Mouse (Mus musculus): ENCODE data around the gene Vmn2r62.
"Not testable (repeated sequence)": the region's sequence is repeated elsewhere in the genome, so short reads cannot be mapped to it uniquely, and the experiment has no call there.

Gene Vmn2r62

DNA sequence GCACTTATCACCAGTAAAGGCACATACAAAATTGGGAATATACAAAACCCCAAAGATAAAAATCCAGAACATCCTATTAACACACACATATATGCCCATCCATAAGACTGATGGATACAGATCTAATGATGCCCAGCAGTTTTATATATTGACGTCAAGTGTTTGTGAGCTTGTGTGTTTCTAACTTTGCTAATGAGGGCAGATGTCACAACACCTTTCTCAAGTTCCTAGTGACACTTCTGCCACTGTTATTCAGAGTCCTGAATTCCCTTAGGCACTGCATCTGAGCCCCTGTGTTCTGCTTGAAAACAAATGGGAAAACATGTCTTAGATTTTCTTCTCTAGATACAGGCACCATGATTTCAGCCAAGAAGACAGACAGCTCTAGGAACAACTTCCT lies at the start of gene Vmn2r62:
Gene Vmn2r62 (minus strand): TSS at position 101 of the 400 bp plus-strand sequence.
- in situ Hi-C loops (cut with MseI, MboI): not testable (repeated sequence)

DNA sequence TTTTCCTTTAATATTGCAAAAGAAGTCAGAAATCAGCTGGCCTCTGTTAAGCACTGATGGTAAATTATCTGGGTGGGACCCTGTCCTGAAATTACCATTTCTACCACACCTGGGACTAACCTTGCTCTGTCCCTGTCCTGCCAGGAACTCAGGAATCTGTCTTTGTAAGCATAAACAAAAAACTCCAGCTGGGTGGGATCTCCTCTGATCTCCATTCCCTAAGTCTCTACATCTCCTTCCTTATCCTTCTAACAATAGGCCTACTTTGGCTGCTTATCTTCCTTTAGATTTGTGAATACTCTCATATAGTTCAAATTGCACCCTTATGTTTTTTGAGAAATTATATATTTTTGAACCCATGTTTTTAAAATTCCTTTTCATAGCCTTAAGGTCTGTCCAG lies 45.0 kb upstream of the Vmn2r62 start:
- in situ Hi-C loops (cut with MseI, MboI): not testable (repeated sequence)

DNA sequence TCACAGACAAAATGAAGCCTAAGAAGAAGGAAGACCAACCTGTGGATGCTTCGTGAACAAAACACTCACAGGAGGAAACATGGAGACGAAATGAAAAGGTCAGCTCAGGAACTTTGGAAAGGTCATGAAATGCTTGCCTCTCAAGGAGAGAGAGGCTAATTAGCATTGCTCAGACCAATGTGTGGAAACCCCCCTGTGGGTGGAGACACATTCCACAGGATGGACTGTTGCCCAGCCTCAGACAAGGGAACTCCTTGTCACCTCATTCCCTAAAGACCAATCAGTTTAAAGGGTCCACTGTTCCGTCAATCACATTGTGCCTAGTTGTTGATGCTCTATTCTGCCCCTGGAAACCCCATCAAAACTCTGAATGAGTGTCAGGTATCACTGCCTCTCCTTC lies 38.9 kb upstream of the Vmn2r62 start:
- in situ Hi-C loops (cut with MseI, MboI): no loop called here

DNA sequence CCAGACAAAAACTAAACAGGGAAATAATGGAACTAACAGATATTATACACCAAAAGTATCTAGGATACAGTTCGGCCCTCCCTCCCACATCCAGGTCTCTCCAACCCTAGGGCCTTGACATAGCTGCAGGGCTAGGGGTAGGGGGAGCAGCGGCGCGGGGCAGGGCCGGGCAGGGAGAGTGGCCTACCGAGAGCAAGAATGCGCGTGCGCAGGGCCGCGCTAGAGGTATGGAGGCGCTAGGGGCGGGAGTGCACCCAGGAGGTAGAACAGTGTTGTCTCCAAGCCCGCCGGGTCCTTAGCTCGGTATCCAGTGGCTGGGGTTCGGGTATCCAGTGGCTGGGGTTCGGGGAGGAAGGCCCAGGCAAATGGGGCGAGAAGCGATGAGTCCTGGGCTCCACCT lies 43.5 kb downstream of the Vmn2r62 start:
- in situ Hi-C loops (cut with MseI, MboI): loop anchor here in 1 of 2 experiments (25.0 kb wide), 1 partner anchor 312 kb away; no protein-coding TSS in a partner anchor

DNA sequence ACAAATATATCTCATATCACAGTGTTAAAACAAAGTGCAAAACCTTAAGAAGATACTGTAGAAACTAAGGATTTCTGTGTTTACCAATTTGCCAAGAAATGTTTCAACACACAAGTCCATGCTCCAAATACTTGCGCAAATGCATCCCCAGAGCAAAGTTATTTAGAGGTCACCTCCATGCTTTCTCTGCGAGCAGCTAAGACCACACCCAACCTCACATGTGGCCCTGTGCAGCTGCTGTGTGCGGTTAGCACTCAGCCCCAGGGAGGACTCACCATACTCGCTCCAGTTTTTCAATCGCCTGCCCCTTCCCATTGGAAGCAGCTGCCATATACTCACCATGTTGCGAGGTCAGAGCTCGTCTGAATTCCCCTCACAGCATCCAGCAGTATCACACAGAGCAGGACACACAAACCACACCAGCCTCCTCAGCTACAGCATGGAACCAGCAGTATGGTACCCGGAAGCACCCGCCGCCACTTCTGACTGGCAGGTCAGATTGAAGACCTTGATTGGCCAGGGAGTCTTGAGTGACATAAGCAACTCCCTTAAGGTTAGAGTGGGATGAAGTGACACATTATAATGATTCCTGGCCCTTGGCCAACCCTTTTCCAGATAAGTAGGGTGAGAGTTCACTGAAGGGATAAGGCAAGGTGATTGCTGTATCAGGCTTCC lies 54.7 kb downstream of the Vmn2r62 start:
- in situ Hi-C loops (cut with MseI, MboI): loop anchor here in 1 of 2 experiments (25.0 kb wide), 1 partner anchor 324 kb away; no protein-coding TSS in a partner anchor

DNA sequence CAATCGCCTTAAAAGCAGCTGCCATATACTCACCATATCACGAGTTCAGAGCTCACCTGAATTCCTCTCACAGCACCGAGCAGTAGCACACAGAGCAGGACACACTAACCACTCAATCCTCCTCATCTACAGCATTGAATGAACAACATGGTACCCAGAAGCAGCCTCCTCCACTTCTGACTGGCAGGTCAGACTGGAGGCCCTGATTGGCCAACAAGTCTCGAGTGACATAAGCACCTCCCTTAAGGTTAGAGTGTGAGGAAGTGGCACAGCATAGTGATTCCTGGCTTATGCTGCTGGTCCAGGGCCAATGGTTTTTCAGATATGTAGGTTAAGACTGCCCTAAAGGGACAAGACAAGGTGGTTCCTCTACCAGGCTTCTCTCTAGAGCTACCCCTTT lies 66.4 kb downstream of the Vmn2r62 start, which contains the start of gene Gm17067:
Gene Gm17067 (minus strand): TSS at position 101 of the 400 bp plus-strand sequence.
- in situ Hi-C loops (cut with MseI, MboI): loop anchor here in 1 of 2 experiments (25.0 kb wide), 1 partner anchor 335 kb away; no protein-coding TSS in a partner anchor
